Comparison of ENCODE assay signal across 10 mouse cellular contexts in the genomic region with DNA sequence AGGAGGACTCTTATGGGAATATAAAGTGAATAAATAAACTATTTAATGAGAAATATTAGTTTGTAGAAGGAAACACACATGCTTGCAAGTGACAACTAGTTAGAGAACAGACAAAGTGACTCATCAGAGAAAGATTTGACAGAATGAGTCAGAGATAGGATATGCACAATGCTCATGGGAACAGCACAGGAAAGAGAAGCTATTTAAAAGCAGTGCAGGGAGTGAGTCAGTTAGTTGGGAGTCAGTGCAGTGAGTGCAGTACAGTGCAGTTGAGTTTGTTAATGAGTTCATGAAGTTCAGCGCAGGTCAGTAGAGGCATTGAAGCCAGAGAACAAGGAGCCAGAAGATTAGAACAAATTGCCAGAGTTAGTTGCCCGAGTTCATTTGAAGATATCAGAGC.
"Had no signal": no experiment of that assay in that cellular context is flagged by ENCODE, and none has a peak within 500 bp of the region (broad histone marks: within the 10 kb centered on the region; RNA-seq: fewer than 3 reads in every experiment).

No protein-coding gene starts in this region.

- DNase-seq: kidney, adult 2 months; kidney, postnatal 36 days; layer of hippocampus, adult 9-11 months; layer of hippocampus, postnatal 36 days; lung, embryonic 14.5 days; lung, postnatal 10 days; right cerebral cortex, postnatal 4 days; spleen, adult 18-20 months; thymus, adult 2 months; thymus, postnatal 25 days had no signal
